Mouse (Mus musculus): ENCODE measurements around the gene Adat1. TPM values are rescaled to one million over a fixed set of nuclear protein-coding genes. Genes with fewer than 3 reads are reported as not detected.

The Adat1 gene
- polyA plus RNA-seq, 1 experiment from 2014 or later, result 10.1 TPM

- 80% methylated on average over 2 of the region's 2 CpGs for WGBS
- Histone ChIP-seq H3K9me3 (replicated peaks) (no peaks in the 10 kb centered on the region), H3K27me3 (no peaks in the 10 kb centered on the region), H3K9ac (no peak overlapping the region), H3K36me3 (peaks cover 6% of the 10 kb centered on the region; the same call in 1 of the 2 replicates), H3K4me1 (peaks cover 5% of the 10 kb centered on the region; the same call in 1 of the 2 replicates), H3K27ac (replicated peaks) (no peak overlapping the region), H3K4me3 (replicated peaks) (no peak overlapping the region), H3K4me2 (replicated peaks) (no peak overlapping the region)
- ATAC-seq (ENCODE audit: insufficient number of reproducible peaks, low FRiP score, low TSS enrichment, low read depth), result no peak
Observed at GRCm38 (mm10) chr8:111919663-111920062, 72.4 kb downstream of the Adat1 start.

Other genes with a start within 250 kb of the Adat1 start
- gene Bcar1, start 248.5 kb downstream of the Adat1 start, polyA plus RNA-seq (2015; fragmentation: Nextera tagmentation; extraction: Ambion mirVana), result 31.9 and 40.2 TPM in 2 replicates
- 217 and 219 TPM in 2 replicates for gene Cfdp1, start 138.0 kb downstream of the Adat1 start, polyA plus RNA-seq (2015; fragmentation: Nextera tagmentation; extraction: Ambion mirVana)
- gene Tmem170, start 115.6 kb downstream of the Adat1 start, polyA plus RNA-seq (2015; fragmentation: Nextera tagmentation; extraction: Ambion mirVana), result 7.3 and 9.3 TPM in 2 replicates
- gene Chst5, start 81.9 kb downstream of the Adat1 start, polyA plus RNA-seq (2015; fragmentation: Nextera tagmentation; extraction: Ambion mirVana), result 5.1 and 5.8 TPM in 2 replicates
- 18.8 and 22.4 TPM in 2 replicates for gene Tmem231, start 58.4 kb downstream of the Adat1 start, polyA plus RNA-seq (2015; fragmentation: Nextera tagmentation; extraction: Ambion mirVana)
- 173 and 189 TPM in 2 replicates for gene Gabarapl2, start 51.6 kb downstream of the Adat1 start, polyA plus RNA-seq (2015; fragmentation: Nextera tagmentation; extraction: Ambion mirVana)
- gene Kars, start 19.0 kb upstream of the Adat1 start, polyA plus RNA-seq (2015; fragmentation: Nextera tagmentation; extraction: Ambion mirVana), result 172 and 175 TPM in 2 replicates
- gene Terf2ip, start 19.1 kb upstream of the Adat1 start, polyA plus RNA-seq (2015; fragmentation: Nextera tagmentation; extraction: Ambion mirVana), result 25.1 and 25.4 TPM in 2 replicates
- gene Gm6793, start 22.7 kb upstream of the Adat1 start, polyA plus RNA-seq (2015; fragmentation: Nextera tagmentation; extraction: Ambion mirVana), result 0.65 and 0.81 TPM in 2 replicates